Mouse (Mus musculus): Measurements from ENCODE around the gene Asl.

- TF ChIP-seq CTCF (conservative IDR thresholded peaks at IDR 0.05; ENCODE audit: insufficient read depth, insufficient read length, low read depth, low read length) (no peak), POLR2A (IDR thresholded peaks at IDR 0.05; ENCODE audit: low read depth, low read length) (no peak)
These were observed 30.6 kb upstream of the Asl start for GRCm38 (mm10) chr5:130059413-130060328.
